Mouse (Mus musculus) mouse trophoblast stem cell (cell line): ENCODE results near the gene Cfap99.

Experiments
- in situ Hi-C, 2 experiments: fragments of 300-500 bp; cut with MseI, MboI; formaldehyde crosslinking; loops; 2 replicates in 1 of 2; 3 replicates in 1 of 2; pipeline ENCODE4 v1.15.1; 2025

The Cfap99 gene

DNA sequence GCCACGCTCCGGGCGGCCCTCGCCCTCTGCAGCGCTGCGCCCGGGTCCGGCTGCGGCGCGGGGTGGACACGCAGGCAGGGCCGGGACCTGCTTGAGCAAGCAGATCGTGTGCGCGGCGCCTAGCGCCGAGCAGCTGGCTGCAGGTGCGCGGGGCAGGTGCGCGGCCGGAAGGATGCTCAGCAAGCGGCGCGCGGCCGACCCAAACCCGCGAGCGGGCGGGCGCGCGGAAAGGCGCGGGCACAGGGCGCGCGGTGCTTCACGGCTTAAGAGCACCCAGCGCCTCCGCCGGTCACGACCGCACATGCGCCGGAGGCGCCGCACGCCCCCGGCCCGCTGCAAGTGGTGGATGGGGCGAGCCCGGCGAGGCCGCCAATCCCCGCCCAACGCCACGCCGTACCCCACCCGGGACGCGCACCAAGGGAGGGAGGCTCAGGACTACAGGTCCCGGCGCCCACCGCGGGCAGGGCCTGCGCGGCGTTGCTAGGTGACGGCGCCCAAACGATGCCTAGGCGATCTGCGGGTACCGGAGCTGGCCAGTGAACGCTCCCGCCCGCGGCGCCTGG is at the start of gene Cfap99, which contains the start of gene Zfyve28:
Gene Cfap99, plus strand, starts transcription at position 447 of the 563 bp plus-strand sequence.
Gene Zfyve28, minus strand, starts transcription at position 296 of the 563 bp plus-strand sequence.
- in situ Hi-C loops = no loop called here

DNA sequence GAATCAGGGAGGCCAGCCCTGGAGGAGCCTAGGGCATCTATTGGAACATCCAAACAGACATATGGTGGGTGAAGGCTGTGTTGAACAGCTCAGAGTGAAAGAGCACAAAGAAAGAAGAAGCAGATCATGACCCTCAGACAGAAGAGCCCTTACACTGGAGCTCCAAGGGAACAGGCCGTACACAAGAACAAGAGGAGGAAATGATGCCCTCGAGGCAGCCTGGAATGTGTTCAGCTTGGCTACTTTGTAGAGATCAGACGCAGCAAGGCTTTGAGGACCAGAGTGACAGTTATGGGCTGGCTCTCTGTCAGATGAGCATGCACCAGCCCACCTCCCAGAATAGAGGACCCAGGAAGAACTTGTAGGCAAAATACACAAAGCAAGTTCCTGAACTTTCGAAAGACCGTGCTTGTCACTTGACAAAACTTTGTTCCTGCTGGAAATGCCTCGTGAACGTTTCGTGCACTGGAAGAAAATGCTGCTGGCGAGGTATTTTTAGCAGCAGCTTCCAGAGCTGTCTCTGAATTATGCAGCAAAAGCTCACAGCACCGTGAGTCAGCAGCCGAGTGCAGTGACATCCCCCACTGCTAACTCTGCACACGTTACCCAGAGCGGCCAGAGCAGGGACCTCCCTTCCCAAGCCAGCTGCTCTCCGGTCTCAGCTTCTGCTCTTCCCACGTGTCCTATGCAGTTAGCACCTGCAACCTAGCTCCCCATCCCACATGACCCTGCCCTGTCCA is 46.0 kb upstream of the Cfap99 start:
- in situ Hi-C loops = no loop called here

DNA sequence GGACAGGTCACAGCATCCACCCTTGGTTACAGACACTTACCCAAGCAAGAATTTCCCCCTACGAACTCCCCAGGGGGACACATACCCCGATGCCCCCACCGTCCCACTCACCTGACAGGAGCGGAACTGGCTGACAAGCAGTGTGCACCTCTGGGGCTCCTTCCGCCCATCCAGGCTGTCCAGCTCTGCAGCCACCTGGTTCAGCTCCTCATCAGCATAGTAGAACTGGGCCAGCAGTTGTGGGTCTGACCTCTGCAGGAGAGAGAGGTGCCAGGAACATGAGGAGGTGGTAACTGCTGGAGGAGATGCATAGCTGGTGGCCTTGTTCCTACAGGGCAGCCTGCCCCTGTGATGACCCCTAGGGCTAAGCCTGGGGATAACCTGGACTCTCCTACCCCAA is 45.3 kb upstream of the Cfap99 start:
- in situ Hi-C loops = no loop called here

DNA sequence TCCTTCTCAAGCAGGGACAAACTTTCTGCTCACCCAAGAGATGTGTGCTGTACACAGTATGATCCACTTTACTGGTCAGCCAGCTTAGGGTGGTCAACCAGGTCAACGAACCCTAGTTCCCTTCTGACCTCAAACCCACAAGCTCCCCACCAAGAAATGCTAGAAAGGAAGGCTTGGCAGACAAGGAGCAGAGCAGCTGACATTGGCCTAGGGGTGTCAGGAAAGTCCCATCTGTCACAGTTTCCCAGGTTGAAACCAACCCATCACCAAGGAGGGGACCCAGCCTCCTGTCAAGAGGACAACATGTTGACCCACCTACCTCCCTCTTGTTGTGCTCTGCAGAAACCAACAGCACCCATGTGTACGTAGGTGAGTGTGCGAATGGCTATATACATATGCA is 42.0 kb upstream of the Cfap99 start:
- in situ Hi-C loops = no loop called here

DNA sequence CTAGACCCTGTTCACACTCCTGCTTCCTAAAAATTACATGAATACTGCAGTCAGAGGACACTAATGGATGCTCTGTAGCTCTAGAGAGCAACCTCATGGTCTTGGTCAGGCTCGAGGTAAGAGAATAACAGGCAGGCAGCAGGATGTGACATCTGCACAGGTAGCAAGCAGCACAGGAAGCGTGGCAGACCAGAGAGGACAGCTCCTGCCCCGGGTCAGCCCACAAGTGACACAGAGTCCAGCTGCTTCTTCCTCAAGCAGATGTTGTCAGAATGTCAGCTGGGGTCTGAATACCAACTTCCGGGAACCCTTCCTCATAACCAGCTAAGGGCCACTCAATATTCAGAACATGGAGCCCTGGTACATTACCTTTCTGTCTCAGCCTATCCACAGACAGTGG is 39.3 kb upstream of the Cfap99 start:
- in situ Hi-C loops = no loop called here

DNA sequence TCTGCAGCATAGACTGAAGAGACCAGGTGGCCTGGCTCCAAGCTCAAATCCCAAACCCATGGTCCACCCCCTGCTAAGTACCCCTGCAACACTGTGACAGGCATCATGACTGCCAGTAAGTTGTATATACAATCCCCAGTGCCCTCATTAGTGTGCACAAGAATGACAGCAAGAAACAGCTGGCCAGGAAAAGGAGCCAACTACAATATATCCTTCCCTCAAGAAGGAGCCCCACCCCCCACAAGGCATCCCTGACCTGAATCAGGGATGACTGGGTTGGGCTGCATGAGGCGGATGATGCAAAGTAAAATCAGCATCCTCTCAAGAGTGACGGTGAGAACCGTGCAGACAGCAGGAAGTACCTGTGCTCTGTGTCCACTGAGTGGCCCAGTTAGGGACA is 38.3 kb upstream of the Cfap99 start:
- in situ Hi-C loops = no loop called here

DNA sequence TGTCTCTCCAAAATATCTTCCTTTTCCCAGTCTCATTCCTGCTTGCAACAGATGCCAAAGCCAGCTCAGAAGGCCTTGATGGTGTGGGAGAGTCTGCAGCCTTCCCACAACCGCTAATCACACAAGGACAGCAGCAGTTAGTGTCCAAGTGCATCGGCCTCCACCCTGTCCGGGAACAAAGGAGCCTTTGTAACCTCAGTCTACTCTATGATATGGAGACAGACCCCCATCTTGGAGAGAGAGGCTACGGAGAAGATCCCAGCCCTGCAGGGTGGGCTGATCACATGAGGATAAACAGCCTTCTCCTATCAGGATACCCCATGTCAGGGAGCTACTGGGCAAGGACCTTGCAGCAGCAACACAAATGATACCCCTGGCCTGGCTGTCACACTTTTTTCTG is 36.6 kb upstream of the Cfap99 start:
- in situ Hi-C loops = no loop called here

DNA sequence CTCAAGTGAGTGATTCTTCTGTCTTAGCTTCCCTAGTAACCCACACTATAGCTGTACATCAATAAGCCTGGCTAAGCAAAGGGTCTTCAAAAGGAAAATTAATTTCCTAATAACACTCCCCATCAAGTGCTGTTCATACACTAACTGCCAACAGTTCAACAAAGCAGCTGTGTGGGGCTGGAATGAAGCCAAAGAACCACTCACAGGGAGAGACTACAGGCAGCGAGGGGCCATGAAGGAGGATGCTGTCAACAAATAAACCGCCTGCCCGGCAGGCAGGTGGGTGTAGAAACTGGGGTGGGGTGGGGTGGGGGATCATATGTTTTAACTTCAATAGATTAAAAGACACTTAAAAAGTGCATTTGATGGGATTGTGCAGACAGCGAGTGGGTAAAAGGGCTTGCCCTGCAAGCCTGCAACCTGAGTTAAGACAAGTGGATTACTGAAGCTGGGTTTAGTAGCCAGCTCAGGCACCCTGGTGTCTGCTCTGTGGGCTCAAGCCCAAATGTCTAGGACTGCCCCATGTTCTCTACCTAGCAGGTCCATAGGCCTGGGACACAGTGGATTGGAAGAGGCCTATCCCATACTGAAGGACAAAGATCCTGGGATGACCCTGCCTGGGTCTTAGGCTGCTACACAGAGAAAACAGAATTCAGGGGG is 36.0 kb upstream of the Cfap99 start:
- in situ Hi-C loops = no loop called here

DNA sequence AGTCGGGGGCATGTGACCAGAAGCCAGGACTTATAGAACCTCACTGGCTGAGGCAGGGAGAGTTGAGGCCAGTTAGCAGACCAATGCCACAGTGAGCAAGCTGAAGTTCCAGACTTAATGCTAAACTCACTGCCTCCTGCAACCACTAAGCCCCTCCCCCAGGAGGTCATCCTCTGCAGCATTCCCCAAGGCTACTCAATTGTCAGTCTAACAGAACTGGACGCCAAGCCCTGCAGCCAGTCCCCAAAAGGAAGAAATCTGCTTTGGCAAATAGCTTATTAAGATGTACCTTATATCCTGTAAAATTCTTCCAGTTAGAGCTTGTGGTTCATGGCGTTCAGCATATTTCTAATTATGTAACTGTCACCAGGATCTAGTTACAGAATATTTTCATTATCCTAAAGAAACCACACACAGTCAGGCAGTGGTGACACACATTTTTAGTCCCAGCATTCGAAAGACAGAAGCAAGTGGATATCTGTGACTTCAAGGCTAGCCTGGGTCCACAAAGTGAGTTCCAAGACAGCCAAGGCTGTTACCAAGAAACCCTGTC is 35.4 kb upstream of the Cfap99 start:
- in situ Hi-C loops = no loop called here

DNA sequence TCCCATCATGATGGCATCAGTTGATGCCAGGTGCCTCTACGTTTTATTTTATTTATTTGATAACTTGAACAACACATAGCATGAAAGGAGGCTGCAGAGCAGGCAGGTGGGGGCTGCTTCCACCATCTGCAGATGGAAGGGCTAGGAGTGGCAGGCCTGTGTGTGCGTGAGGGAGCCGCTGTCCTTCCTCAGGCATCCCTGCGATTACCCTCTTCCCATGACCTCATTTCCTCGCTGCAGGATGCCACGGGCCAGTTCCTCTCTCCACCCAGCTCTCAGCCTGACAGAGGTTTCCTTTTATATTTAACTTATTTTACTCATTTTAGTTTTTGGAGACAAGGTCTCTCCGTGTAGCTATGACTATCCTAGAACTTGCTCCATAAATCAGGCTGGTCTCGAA is 34.1 kb upstream of the Cfap99 start:
- in situ Hi-C loops = no loop called here

DNA sequence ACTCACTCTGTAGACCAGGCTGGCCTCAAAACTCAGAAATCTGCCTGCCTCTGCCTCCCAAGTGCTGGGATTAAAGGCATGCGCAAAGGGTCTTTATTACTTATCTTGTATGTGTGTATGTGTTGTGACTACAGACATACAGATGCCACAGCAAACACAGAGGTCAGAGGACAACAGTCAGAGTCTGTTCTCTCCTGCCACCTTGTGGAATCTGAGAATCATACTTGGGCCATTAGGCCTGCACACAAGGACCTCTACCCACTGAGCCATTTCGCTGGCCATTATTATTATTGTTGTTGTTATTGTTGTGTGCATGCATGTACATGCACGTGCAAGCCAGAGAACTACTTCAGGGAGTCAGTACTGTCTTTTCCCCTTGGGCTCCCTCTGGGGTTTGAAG is 33.2 kb upstream of the Cfap99 start:
- in situ Hi-C loops = no loop called here

DNA sequence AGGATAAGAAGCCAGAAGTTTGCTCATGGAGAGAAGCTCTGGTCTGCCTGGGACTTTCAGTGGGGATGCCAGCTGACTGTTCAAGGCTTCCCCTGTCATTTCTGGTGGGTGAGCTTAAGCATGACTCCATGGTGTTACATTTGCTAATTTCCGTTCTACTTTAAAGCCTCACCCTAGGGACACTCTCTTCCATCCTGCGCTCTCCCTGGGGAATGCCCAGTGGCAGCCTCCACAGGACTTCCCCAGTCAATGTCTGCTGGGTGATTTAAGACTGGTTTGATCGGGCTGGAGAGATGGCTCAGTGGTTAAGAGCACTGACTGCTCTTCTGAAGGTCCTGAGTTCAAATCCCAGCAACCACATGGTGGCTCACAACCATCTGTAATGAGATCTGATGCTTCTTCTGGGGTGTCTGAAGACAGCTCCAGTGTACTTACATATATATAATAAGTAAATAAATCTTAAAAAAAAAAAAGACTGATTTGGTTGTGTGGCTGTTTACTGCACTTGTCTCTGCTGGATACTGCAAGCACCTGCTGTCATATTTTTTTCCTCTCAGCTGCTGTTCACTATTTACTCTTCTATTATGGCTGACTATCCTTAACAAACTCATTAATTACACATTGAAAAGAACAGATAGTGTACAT is 29.1 kb upstream of the Cfap99 start:
- in situ Hi-C loops = no loop called here

DNA sequence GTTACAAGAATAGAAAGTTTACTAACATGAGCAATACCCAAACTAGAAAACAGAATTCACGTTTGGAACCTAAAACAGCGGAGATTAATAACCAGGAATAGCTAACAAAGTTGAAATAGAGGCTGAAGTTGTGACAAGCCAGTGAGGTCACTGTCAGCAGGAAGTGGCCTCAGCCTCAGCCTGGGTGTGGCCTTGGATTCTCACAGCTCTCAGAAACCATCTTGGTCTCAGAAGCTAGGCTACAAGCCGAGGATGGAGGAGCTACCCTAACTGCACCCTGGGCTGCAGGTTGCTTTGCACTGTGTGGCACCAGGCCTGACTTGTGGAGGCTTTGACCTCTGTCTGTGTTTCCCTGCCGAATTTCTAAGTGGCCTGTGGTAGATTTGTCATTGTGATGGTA is 22.3 kb upstream of the Cfap99 start:
- in situ Hi-C loops = no loop called here

DNA sequence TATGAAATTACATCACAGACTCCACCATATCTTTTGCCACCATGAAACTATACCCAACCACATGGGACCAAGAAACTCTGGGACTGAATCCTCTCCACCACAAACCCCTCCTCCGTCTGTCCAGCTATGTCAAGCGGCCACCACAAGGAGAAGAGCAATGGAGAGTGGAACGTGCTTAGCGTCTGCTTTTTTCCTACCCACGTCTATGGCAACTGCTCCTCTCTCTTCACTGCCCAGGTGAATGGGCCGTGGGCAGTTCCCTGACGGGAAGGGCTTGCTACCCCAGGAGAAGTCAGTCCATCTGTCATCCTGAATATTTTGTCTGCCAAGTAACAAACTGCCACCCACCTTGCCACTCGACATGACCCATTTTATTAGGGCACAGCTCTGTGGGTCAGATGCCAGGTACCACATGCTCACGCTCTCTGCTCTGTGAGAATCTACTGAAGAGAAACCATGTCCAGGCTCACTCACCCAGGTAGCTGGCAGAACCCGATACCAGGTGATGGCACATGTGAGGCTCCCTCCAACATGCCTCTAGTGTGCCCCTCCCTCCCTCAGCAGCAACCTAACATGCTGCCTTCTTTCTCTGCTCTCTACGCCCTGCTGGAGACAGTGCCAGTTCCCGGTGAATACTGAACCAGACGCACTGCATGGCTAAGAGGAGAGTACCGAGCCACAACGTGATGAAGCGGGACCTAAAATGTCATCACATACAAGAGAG is 19.0 kb upstream of the Cfap99 start:
- in situ Hi-C loops = no loop called here

DNA sequence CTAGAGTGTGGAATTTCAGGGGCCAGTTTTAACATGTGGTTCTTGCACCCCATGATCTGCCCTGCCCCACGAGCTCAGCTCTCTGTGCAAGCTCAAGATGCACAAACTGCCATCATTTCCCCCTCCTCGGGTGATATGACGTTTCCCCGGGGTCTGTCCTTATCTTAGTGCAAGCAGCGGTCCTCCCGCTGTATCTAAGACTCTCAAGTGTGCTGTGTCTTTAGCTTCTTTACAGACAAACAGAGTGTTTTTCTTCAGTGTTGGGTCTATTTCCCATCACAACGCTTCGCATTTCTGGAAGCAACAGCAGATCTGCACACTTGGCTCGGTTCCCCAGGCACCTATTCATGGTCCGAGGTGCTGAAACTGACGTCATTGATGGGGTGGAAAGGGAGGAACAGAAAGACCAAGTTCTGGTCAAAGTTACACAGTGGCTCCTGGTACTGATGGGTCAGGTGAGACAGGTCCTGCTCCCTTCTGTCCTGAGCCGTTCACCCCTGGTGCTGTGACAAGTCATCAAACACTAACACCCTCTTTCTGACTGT is 18.4 kb upstream of the Cfap99 start:
- in situ Hi-C loops = no loop called here

DNA sequence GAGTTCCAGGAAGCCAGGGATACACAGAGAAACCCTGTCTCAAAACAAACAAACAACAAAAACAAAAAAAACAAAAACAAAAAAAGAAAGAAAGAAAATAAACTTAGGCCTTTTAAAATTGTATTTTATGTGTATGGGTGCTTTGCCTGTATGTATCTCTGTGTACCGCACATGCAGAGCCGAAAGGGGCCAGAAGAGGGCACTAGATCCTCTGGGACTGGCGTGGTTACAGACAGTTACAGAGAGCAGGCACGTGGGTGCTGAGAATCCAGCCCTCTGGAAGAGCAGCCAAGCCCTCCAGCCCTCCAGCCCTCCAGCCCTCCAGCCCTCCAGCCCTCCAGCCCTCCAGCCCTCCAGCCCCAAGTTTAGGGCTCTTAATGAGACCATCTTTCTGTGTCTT is 16.7 kb upstream of the Cfap99 start:
- in situ Hi-C loops = no loop called here

DNA sequence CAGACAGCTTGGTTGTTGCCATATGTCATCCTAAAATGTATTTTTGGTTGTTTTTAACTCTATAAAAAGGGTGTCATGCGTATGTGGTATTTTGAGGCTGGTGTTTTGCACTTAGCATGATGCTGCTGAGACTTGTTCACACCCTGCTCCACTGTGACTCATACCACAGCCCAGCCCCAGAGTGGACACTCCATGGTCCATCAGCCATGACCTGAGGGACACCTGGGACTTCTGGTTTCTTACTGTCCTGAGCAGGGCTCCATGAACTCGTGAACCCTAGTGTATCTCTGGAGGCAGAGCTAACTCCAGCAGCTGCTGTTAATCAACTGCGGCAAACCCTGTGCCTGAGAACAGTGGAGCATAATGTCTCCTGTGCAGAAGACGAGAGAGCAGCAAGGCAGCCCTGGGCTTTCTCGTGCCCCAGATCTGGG is 15.1 kb upstream of the Cfap99 start:
- in situ Hi-C loops = no loop called here

DNA sequence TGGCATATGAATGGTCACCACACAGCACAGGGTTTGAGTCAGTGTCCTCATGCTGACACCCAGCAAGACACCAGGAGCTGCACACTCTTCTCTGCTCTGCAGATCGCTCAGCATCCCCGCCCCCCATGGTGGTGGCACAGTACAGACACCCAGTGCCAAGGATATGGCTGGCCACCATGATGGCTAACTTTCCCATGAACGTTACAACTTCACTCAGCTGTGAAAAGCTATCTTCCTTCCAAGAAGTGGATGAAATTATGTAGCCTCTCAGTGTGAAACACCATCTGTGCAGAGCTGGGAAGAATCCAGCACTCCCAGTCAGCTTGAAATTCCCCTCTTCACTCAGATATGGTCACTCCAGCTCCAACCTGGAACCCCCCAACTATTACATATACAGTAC is 14.1 kb upstream of the Cfap99 start:
- in situ Hi-C loops = no loop called here

DNA sequence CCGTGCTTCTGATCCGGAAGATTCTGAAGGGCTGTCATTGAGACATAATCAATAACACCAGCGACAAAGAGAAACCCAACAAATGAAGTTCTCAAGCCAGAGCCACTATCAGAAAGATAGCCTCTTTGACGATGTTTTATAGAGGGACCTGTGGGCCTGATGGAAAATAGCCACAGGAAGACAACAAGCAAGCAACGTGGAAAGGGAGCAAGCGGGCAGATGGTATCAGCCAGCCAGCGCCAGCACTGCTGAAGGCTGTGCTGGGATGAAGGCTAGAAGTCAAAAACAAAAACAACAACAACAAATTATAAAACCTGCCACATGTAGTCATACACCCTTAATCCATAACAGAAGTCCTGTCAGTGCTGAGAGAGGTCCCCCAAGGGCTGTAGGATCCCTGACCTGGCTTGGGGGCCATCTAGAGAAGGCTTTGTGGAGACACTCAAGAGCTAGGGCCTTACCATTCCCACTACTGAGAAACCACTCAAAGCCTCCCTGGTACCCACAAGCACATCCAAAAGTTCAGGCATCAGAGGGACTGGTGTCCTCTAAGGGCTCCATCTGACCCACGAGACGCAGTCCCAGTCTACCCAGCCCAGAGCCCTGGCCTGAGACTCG is 13.6 kb upstream of the Cfap99 start:
- in situ Hi-C loops = no loop called here

DNA sequence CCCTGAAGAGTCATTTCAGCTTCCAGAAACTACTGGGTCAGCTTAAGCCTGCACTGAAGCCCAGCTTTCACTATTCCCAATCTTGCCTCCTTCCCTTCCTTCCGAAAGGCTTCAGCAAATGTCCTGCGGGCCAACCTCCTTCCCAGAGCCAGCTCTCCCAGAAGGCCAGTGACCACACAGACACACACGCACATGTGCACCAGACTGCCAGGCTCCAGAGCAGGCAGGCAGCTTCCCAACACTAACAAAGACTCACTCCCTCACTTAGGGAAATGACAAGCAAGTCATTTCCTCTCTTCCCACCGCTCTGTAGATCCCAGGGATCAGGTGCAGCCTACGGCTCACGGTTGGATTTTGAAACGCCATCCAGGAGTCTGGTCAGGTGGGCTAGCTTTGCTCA is 12.2 kb upstream of the Cfap99 start:
- in situ Hi-C loops = no loop called here

DNA sequence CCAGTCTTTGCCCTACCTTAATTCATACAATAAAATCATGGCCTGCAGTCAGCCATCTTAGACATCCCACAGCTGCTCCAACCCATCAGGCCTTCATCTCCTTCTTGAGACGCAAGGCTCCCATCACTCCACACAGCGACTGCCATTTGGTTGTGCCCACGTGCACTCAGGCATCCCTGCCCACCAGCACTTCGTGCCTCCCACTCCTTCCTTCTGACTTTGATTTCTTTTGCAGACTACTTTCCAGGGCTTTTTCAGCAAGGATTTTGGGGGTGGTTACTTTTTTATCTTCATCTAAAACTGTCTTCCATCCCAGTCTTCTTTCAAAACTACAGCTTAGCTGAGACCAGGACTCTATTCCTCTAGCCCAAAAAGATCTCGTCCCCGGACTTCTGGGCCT is 11.7 kb upstream of the Cfap99 start:
- in situ Hi-C loops = no loop called here
